Mouse (Mus musculus) liver, embryonic 11.5 days (tissue): Measurements from ENCODE around the gene Txndc2. TPM values are rescaled to one million over a fixed set of nuclear protein-coding genes. Genes with fewer than 3 reads are reported as not detected.
A peak's percentile ranks its signal among the peaks of the same experiment; 100 is the strongest.

Experiments used
- ATAC-seq: fragments of 200-750 bp; cut with Nextera tagmentation; replicated peaks from 2 replicates; pipeline ENCODE4 v1.8.0; 2017; ENCODE audit warnings: moderate number of reproducible peaks, mild to moderate bottlenecking, moderate TSS enrichment, moderate library complexity; ENCODE audit not compliant: low FRiP score
- DNase-seq: peaks from one replicate; pipeline ENCODE4 v3.0.0-alpha.2; 2017; ENCODE audit warnings: low spot score
- H3K27ac ChIP-seq: fragments of 300-500 bp; sonication (generic); 2 replicates; pipeline ENCODE4 v1.5.1; 2014; ENCODE audit warnings: mild to moderate bottlenecking, low read depth, low read length, control low read depth
- H3K27me3 ChIP-seq: fragments of 300-500 bp; sonication (generic); replicated peaks from 2 replicates; pipeline ENCODE4 v1.6.1; 2014; ENCODE audit warnings: low read length, mixed read lengths; ENCODE audit not compliant: control insufficient read depth, insufficient read depth
- H3K36me3 ChIP-seq: fragments of 300-500 bp; sonication (generic); 2 replicates; pipeline ENCODE4 v1.6.1; 2014; ENCODE audit warnings: mild to moderate bottlenecking, low read length, moderate library complexity, mixed read lengths; ENCODE audit not compliant: control insufficient read depth, insufficient read depth
- H3K4me1 ChIP-seq: fragments of 300-500 bp; sonication (generic); replicated peaks from 2 replicates; pipeline ENCODE4 v1.6.1; 2014; ENCODE audit warnings: low read length, mixed read lengths; ENCODE audit not compliant: control insufficient read depth, insufficient read depth
- H3K4me2 ChIP-seq: fragments of 300-500 bp; sonication (generic); 2 replicates; pipeline ENCODE4 v1.6.1; 2014; ENCODE audit warnings: mild to moderate bottlenecking, control low read depth, moderate library complexity
- H3K4me3 ChIP-seq: fragments of 300-500 bp; sonication (generic); 2 replicates; pipeline ENCODE4 v1.5.1; 2014; ENCODE audit warnings: low read depth, low read length, control low read depth
- H3K9ac ChIP-seq: fragments of 300-500 bp; sonication (generic); 2 replicates; pipeline ENCODE4 v1.6.1; 2014; ENCODE audit warnings: low read depth, low read length, control low read depth
- H3K9me3 ChIP-seq: fragments of 300-500 bp; sonication (generic); 2 replicates; pipeline ENCODE4 v1.6.1; 2016; ENCODE audit warnings: low read length, inconsistent platforms, mixed read lengths; ENCODE audit not compliant: control insufficient read depth
- WGBS: fragments of 180-500 bp; shearing (Covaris S2); extraction: QIAGEN DNeasy Blood & Tissue Kit; methylation state at CpG from one replicate; pipeline ENCODE4 v1.1.7; 2014; 5-methylcytosine and 5-hydroxymethylcytosine counted together
- polyA plus RNA-seq: library from polyadenylated mRNA; unstranded; fragments of >200 nt; fragmentation: Nextera tagmentation; extraction: Ambion mirVana; gene quantifications from 2 replicates; pipeline ENCODE4 v1.2.1, GENCODE M21; 2014

The Txndc2 gene
- polyA plus RNA-seq, 1 experiment from 2014 or later = not detected

DNA sequence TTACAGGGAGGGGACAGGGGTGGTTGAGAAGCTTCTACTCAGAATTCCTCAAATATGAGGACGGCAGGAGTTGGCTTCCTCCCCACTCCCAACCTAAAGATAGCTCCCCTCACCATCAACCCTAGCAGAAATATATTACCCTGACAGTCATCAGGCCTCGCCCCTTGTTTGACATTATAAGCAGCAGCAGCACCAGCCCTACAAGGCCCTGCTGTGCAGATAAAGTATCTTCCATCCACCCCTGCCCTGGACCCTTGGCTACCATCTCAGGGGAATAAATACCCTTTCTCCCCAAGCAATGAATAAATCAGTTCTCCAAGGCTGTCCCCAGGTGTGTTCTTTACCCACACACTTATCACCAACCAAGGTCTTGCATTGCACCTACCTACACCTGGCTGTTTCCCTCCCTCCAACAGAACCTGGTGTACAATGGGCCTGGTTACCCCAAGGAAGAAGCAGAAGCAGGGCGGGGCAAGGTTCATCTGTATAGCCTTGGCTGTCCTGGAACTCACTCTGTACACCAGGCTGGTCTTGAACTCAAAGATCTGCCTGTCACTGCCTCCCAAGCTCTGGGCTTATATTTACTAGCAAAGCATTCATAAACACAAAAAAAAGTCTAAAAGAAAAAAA is 44.0 kb downstream of the Txndc2 start:
- no peak overlapping the region for H3K27ac ChIP-seq
- H3K36me3 ChIP-seq = no peaks in the 10 kb centered on the region; the same call in 1 of the 2 replicates
- DNase-seq = no peak
- 0 out of 2 replicates have a peak, but pooled peaks have one; percentile 54 for ATAC-seq
- no peak overlapping the region for H3K4me3 ChIP-seq
- no peaks in the 10 kb centered on the region for H3K27me3 ChIP-seq
- peaks cover 21% of the 10 kb centered on the region for H3K4me1 ChIP-seq
- H3K9ac ChIP-seq = no peak overlapping the region
- WGBS = 65% methylated on average over 3 of the region's 3 CpGs
- H3K4me2 ChIP-seq = no peak overlapping the region
- no peaks in the 10 kb centered on the region for H3K9me3 ChIP-seq

DNA sequence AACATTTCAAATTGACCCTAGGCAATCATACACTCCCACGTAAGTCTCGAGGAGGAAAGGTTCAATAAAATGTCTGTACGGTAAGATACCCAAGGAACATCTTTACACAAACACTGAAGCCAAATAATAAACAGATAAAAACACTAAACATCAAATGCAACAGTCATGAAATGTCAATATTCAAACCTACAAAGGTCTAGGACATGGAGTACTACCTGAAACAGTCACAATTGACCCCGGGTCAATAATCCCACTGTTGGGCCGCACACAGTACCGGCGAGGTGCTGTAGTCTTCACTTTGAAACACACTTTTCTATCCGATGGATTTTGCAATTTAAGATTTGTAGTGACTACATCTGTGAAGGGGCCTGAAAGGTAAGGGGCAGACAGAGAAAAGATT is 47.3 kb downstream of the Txndc2 start:
- Histone ChIP-seq H3K9ac (no peak overlapping the region), H3K27ac (no peak overlapping the region), H3K4me2 (no peak overlapping the region), H3K4me3 (no peak overlapping the region), H3K36me3 (peaks cover 5% of the 10 kb centered on the region; the same call in 1 of the 2 replicates), H3K9me3 (no peaks in the 10 kb centered on the region), H3K4me1 (peaks cover 12% of the 10 kb centered on the region), H3K27me3 (no peaks in the 10 kb centered on the region)
- no peak for ATAC-seq
- DNase-seq = no peak
- WGBS = 91% methylated on average over 8 of the region's 8 CpGs

Other genes with a start within 250 kb of the Txndc2 start
- not detected in 2 replicates for gene Tmem232, start 101.4 kb downstream of the Txndc2 start, polyA plus RNA-seq
- 158 and 163 TPM in 2 replicates for gene Vapa, start 28.6 kb downstream of the Txndc2 start, polyA plus RNA-seq
- 16.3 and 17.1 TPM in 2 replicates for gene Rab31, start 130.6 kb upstream of the Txndc2 start, polyA plus RNA-seq
- 25.5 and 28.0 TPM in 2 replicates for gene Ppp4r1, start 140.4 kb upstream of the Txndc2 start, polyA plus RNA-seq
- gene Ralbp1, start 243.6 kb upstream of the Txndc2 start, polyA plus RNA-seq = 48.7 and 55.2 TPM in 2 replicates